Mouse (Mus musculus) hindbrain, embryonic 16.5 days (tissue): ENCODE data around the gene Aadac. TPM values are rescaled to one million over a fixed set of nuclear protein-coding genes. Genes with fewer than 3 reads are reported as not detected.

Experiments used
- ATAC-seq: fragments of 200-750 bp; cut with Nextera tagmentation; 2 replicates; pipeline ENCODE4 v1.8.0; 2017; ENCODE audit warnings: moderate TSS enrichment, moderate library complexity
- H3K27ac ChIP-seq: fragments of 300-500 bp; sonication (generic); 2 replicates; pipeline ENCODE4 v1.5.1; 2014; ENCODE audit warnings: low read depth, mild to moderate bottlenecking, control low read depth, low read length, moderate library complexity
- H3K27me3 ChIP-seq: fragments of 300-500 bp; sonication (generic); replicated peaks from 2 replicates; pipeline ENCODE4 v1.6.1; 2014; ENCODE audit warnings: low read length; ENCODE audit not compliant: control insufficient read depth, insufficient read depth
- H3K36me3 ChIP-seq: fragments of 300-500 bp; sonication (generic); 2 replicates; pipeline ENCODE4 v1.6.1; 2014; ENCODE audit warnings: mild to moderate bottlenecking, low read length, moderate library complexity, mixed read lengths; ENCODE audit not compliant: control insufficient read depth, insufficient read depth
- H3K4me1 ChIP-seq: fragments of 300-500 bp; sonication (generic); 2 replicates; pipeline ENCODE4 v1.6.1; 2014; ENCODE audit warnings: low read depth, low read length; ENCODE audit not compliant: control insufficient read depth, insufficient read depth
- H3K4me2 ChIP-seq: fragments of 300-500 bp; sonication (generic); 2 replicates; pipeline ENCODE4 v1.6.1; 2014; ENCODE audit warnings: mild to moderate bottlenecking, low read length, control low read depth, moderate library complexity
- H3K4me3 ChIP-seq: fragments of 300-500 bp; sonication (generic); 2 replicates; pipeline ENCODE4 v1.5.1; 2014; ENCODE audit warnings: mild to moderate bottlenecking, low read length, control low read depth, moderate library complexity
- H3K9ac ChIP-seq: fragments of 300-500 bp; sonication (generic); 2 replicates; pipeline ENCODE4 v1.6.1; 2014; ENCODE audit warnings: low read depth, mild to moderate bottlenecking, control low read depth, low read length, moderate library complexity
- H3K9me3 ChIP-seq: fragments of 300-500 bp; sonication (generic); 2 replicates; pipeline ENCODE4 v1.6.1; 2014; ENCODE audit warnings: mild to moderate bottlenecking, low read length, moderate library complexity; ENCODE audit not compliant: control insufficient read depth
- WGBS: fragments of 180-500 bp; shearing (Covaris S2); extraction: QIAGEN DNeasy Blood & Tissue Kit; methylation state at CpG from one replicate; pipeline ENCODE4 v1.1.7; 2014; 5-methylcytosine and 5-hydroxymethylcytosine counted together
- polyA plus RNA-seq: library from polyadenylated mRNA; unstranded; fragments of >200 nt; fragmentation: Nextera tagmentation; extraction: Ambion mirVana; gene quantifications from 2 replicates; pipeline ENCODE4 v1.2.1, GENCODE M21; 2015

The Aadac gene
- polyA plus RNA-seq, 1 experiment from 2014 or later = not detected

- Histone ChIP-seq H3K4me1 (no peaks in the 10 kb centered on the region), H3K36me3 (no peaks in the 10 kb centered on the region), H3K4me2 (no peak overlapping the region), H3K4me3 (no peak overlapping the region), H3K27me3 (no peaks in the 10 kb centered on the region), H3K9ac (no peak overlapping the region), H3K9me3 (no peaks in the 10 kb centered on the region), H3K27ac (no peak overlapping the region)
- no peak for ATAC-seq
- 75% methylated on average over 1 of the region's 1 CpGs for WGBS
Measured at GRCm38 (mm10) chr3:60057809-60058082, 32.2 kb downstream of the Aadac start.

DNA sequence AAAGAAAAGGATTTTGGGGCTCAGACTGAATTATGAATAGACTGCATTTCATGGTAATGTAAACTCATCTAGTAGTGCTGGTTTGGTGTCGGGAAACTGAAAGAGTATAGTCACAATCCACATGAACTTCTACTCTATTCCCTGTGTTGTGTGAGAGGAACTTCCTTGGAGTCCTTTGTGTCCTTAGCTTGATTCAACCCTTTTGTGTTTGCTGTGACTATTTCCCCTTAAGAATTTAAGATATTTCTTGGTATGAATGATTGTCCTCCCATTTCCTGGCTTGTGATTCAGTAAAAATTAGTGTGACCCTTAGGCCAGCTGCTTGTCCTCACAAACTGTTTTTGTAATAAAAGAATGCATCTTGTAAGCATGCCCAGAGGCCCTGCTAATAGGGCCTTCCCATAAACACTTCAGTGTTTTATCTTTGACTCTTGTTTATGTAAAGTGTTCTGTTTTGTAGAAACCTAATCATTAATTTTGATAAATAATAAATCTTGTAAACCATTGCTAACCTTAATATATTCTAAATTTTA, 53.4 kb downstream of the Aadac start:
- ATAC-seq = no peak
- no peak overlapping the region for H3K4me2 ChIP-seq
- no peak overlapping the region for H3K27ac ChIP-seq
- H3K27me3 ChIP-seq = no peaks in the 10 kb centered on the region
- H3K4me3 ChIP-seq = no peak overlapping the region
- H3K36me3 ChIP-seq = no peaks in the 10 kb centered on the region
- no peaks in the 10 kb centered on the region for H3K9me3 ChIP-seq
- WGBS = 86% methylated on average over 1 of the region's 1 CpGs
- H3K4me1 ChIP-seq = no peaks in the 10 kb centered on the region
- no peak overlapping the region for H3K9ac ChIP-seq

- ATAC-seq = no peak
- no peaks in the 10 kb centered on the region for H3K9me3 ChIP-seq
- H3K27ac ChIP-seq = no peak overlapping the region
- no peaks in the 10 kb centered on the region for H3K36me3 ChIP-seq
- no peaks in the 10 kb centered on the region for H3K27me3 ChIP-seq
- H3K4me3 ChIP-seq = no peak overlapping the region
- no peak overlapping the region for H3K9ac ChIP-seq
- 39% methylated on average over 4 of the region's 4 CpGs for WGBS
- no peaks in the 10 kb centered on the region for H3K4me1 ChIP-seq
- H3K4me2 ChIP-seq = no peak overlapping the region
Measured at GRCm38 (mm10) chr3:60080572-60080971, 55.1 kb downstream of the Aadac start.

- ATAC-seq = peak; percentile 76
Measured at GRCm38 (mm10) chr3:60081648-60082047, 56.1 kb downstream of the Aadac start, which contains the start of gene Sucnr1. Gene Sucnr1 (plus strand): TSS chr3:60081869.

GRCm38 (mm10) chr3:60082746-60083145, 57.2 kb downstream of the Aadac start:
- Histone ChIP-seq H3K4me2 (no peak overlapping the region), H3K36me3 (no peaks in the 10 kb centered on the region), H3K9ac (no peak overlapping the region), H3K4me1 (no peaks in the 10 kb centered on the region), H3K4me3 (no peak overlapping the region), H3K27me3 (no peaks in the 10 kb centered on the region), H3K27ac (no peak overlapping the region), H3K9me3 (no peaks in the 10 kb centered on the region)
- 94% methylated on average over 3 of the region's 3 CpGs for WGBS
- ATAC-seq = no peak

More at GRCm38 (mm10) chr3:60081648-60082047, 56.1 kb downstream of the Aadac start, which contains the start of gene Sucnr1:
- no peak within 1 kb of the TSS for H3K27ac ChIP-seq
- no peaks in the 10 kb centered on the region for H3K9me3 ChIP-seq
- no peaks in the 10 kb centered on the region for H3K4me1 ChIP-seq
- H3K4me3 ChIP-seq = no peak within 1 kb of the TSS
- H3K9ac ChIP-seq = no peak within 1 kb of the TSS
- WGBS = 40% methylated on average over 4 of the region's 4 CpGs
- no peaks in the 10 kb centered on the region for H3K36me3 ChIP-seq
- no peaks in the 10 kb centered on the region for H3K27me3 ChIP-seq
- H3K4me2 ChIP-seq = no peak within 1 kb of the TSS

DNA sequence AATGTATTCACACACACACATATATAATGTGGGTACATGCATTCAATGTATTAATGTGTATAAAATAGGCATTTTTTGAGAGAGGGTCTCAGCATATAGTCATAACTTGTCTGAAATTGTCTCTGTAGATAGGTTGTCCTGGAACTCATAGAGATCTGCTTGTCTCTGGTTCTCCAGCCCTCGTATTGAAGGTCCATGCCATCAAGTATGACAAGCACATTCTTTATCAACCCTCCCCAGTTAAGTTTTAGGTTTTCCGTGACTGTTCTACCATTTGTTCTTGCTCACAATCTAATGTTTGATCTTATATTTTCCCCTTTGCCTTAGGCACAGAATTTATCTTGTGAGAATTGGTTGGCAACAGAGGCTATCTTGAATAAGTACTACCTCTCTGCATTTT, 60.2 kb downstream of the Aadac start:
- no peak for ATAC-seq
- 96% methylated on average over 2 of the region's 2 CpGs for WGBS
- H3K9ac ChIP-seq = no peak overlapping the region
- no peaks in the 10 kb centered on the region for H3K27me3 ChIP-seq
- no peaks in the 10 kb centered on the region for H3K4me1 ChIP-seq
- H3K27ac ChIP-seq = no peak overlapping the region
- H3K9me3 ChIP-seq = no peaks in the 10 kb centered on the region
- H3K36me3 ChIP-seq = no peaks in the 10 kb centered on the region
- no peak overlapping the region for H3K4me2 ChIP-seq
- H3K4me3 ChIP-seq = no peak overlapping the region

Other genes starting within 250 kb of the Aadac start
- not detected in 2 replicates for gene Gm8298, start 164.7 kb upstream of the Aadac start, polyA plus RNA-seq
- gene C130079G13Rik, start 100.5 kb upstream of the Aadac start, polyA plus RNA-seq = not detected in 2 replicates
- not detected in 2 replicates for gene Aadacl2, start 19.0 kb upstream of the Aadac start, polyA plus RNA-seq
- gene Sucnr1, start 56.2 kb downstream of the Aadac start, polyA plus RNA-seq = 0.10 TPM in 1 of 2 replicates, not detected in the other